Mouse (Mus musculus): Measurements from ENCODE around the gene Ifitm5. TPM values are rescaled to one million over a fixed set of nuclear protein-coding genes. Genes with fewer than 3 reads are reported as not detected.
"Not testable (repeated sequence)": the region's sequence is repeated elsewhere in the genome, so short reads cannot be mapped to it uniquely, and the experiment has no call there.

Gene Ifitm5
- 0.43 and 1.6 TPM in 2 replicates for polyA plus RNA-seq (2016; fragmentation: Nextera tagmentation; extraction: Ambion mirVana)

DNA sequence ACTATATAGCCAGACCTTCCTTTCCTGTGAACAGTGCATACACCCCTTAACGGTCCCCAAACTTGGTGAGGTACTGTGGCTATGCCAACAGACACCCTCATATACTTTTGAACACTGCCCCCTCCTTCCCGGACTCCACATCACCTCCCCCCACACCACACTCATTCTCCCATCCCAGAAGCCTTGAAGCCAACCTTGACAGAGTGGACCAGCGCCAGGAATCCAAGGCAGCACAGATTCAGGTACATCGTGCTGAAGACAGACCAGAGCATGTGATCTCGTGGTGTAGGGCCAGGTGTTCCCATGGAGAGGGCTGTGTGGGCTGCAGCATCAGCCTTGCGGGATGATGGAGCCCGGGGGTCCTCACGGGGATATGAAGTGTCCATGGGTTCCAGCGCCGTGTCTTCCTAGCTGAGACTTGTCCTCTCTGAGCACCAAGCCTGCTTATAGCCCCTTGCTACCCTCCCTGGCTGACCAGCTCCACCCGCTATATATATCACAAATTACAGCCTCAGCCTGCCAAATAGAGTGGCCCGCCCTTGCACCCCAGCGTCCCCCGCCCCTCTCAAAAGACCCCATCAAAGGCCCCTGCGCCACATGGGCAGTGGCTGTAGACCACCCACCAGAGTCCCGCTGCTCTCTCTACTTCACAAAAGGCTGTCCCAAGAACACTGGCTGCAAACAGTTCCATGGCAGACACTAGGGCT is at the start of gene Ifitm5:
TSS of gene Ifitm5 (minus strand) at position 468 of the 707 bp plus-strand sequence.
- no peaks in the 10 kb centered on the region; the same call in 1 of the 2 replicates for H3K36me3 ChIP-seq
- no peaks in the 10 kb centered on the region for H3K27me3 ChIP-seq
- WGBS, result 81% methylated on average over 16 of the region's 16 CpGs
- H3K9me3 ChIP-seq (replicated peaks), result no peaks in the 10 kb centered on the region
- no peak within 1 kb of the TSS for H3K27ac ChIP-seq
- no peak within 1 kb of the TSS for H3K9ac ChIP-seq
- no peak within 1 kb of the TSS for H3K4me2 ChIP-seq (replicated peaks)
- H3K4me1 ChIP-seq, result peaks cover 23% of the 10 kb centered on the region
- H3K4me3 ChIP-seq, result no peak within 1 kb of the TSS
- ATAC-seq (ENCODE audit: low FRiP score), result no peak

DNA sequence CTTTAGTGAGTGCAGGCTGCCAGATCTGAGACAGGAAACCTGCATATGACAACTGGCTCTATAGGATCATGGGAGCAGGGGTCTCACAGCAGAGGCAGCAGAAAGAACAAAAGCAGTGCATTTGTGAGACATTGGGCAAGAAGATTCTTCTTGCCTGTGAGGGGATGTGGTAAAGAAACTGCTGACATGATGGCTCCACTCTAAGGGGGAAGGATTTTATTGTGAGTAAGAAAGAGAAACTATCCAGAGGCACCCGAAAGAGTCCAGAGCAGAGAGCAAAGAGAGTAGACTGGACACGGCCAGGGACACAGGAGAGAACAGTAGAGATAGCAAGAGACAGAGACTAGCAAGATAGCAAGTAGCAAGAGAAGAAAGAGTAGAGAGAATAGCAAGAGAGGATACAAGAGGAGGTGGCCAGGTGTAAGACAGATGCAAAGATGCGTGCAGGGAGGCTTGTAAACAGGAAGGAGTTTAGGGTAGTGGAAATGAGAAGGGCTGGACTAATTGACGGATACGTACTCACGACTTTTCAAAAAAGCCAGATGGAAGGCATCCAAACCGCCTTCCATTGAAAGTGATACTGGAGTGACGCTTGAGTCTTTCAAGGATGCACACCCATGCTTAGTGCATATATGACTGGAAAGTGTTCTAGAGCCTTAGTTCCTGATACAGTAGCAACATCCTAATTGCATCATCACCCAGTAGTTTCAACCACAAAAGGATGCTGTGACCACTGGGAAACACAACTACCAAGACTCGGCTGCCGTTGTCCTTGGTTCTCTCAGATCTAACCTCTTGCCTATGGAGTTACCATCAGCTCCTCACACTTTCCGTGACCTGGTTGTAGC is 49.0 kb upstream of the Ifitm5 start:
- ATAC-seq (ENCODE audit: low FRiP score), result no peak
- Histone ChIP-seq H3K4me3 (no peak overlapping the region), H3K9me3 (replicated peaks) (no peaks in the 10 kb centered on the region), H3K4me2 (replicated peaks) (no peak overlapping the region), H3K4me1 (no peaks in the 10 kb centered on the region), H3K36me3 (no peaks in the 10 kb centered on the region), H3K27ac (no peak overlapping the region), H3K9ac (no peak overlapping the region), H3K27me3 (no peaks in the 10 kb centered on the region)
- WGBS, result 92% methylated on average over 11 of the region's 11 CpGs

- no peaks in the 10 kb centered on the region for H3K27me3 ChIP-seq
- no peak for ATAC-seq (ENCODE audit: low FRiP score)
- no peak overlapping the region for H3K4me3 ChIP-seq
- H3K9ac ChIP-seq, result no peak overlapping the region
- H3K4me1 ChIP-seq, result no peaks in the 10 kb centered on the region
- H3K9me3 ChIP-seq (replicated peaks), result no peaks in the 10 kb centered on the region
- H3K36me3 ChIP-seq, result no peaks in the 10 kb centered on the region
- 57% methylated on average over 1 of the region's 1 CpGs for whole genome bisulfite sequencing
- H3K27ac ChIP-seq, result no peak overlapping the region
- H3K4me2 ChIP-seq (replicated peaks), result no peak overlapping the region
Observed at GRCm38 (mm10) chr7:140997817-140998216, 47.7 kb upstream of the Ifitm5 start.

DNA sequence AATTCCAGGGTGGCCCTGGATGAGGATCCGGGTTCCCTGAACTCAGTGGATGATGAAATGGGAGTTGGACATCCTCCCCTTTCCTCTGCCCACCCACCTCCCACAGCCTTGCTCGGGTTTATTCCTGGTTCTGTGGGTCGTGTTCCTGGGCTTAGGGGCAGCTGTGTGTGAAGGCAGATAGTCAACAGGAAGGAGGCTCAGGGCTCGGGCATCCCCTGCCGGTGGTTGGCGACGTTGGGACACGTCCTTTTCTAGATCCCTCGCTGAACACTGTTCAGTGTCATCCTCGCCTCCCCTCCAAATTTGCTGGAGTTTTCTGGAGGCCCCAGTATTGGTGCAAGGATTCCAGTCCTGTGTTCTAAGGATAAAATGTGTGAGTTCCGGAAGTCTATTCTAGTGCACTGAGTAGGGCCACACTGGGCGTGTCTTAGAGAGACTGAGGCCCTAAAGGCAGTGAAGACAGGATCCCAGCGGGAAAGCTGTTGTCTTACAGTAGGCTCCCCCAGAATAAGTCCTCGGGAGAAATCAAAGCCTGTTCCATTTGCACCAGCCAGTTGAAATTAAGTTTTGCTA is 41.1 kb upstream of the Ifitm5 start:
- no peak overlapping the region for H3K4me2 ChIP-seq (replicated peaks)
- no peak for ATAC-seq (ENCODE audit: low FRiP score)
- H3K4me1 ChIP-seq, result no peaks in the 10 kb centered on the region
- 84% methylated on average over 14 of the region's 14 CpGs for WGBS
- no peaks in the 10 kb centered on the region for H3K36me3 ChIP-seq
- H3K9me3 ChIP-seq (replicated peaks), result no peaks in the 10 kb centered on the region
- no peak overlapping the region for H3K4me3 ChIP-seq
- H3K27ac ChIP-seq, result no peak overlapping the region
- no peaks in the 10 kb centered on the region for H3K27me3 ChIP-seq
- H3K9ac ChIP-seq, result no peak overlapping the region

DNA sequence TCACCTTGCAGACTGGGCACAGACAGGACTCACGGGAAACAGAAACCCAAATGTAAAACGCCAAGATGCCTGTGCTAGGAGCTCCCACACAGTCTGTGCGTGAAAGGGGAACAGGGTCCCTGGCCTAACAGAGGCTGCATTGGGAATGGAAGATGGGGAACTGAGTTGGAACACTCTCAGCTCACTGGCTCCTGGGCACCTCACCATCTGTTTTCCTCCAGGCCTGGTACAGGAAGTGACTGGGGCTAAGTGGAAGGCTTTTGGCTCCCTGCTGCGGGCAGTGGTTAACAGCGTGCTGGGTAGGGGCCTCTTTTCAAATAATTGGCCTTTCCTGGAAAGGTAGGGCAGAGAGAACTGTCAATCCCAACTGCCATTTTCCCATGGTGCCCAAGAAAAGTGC is 40.5 kb upstream of the Ifitm5 start:
- H3K36me3 ChIP-seq, result no peaks in the 10 kb centered on the region
- no peak overlapping the region for H3K9ac ChIP-seq
- H3K27me3 ChIP-seq, result no peaks in the 10 kb centered on the region
- H3K9me3 ChIP-seq (replicated peaks), result no peaks in the 10 kb centered on the region
- H3K4me1 ChIP-seq, result no peaks in the 10 kb centered on the region
- no peak for ATAC-seq (ENCODE audit: low FRiP score)
- no peak overlapping the region for H3K27ac ChIP-seq
- H3K4me2 ChIP-seq (replicated peaks), result no peak overlapping the region
- 72% methylated on average over 5 of the region's 5 CpGs for WGBS
- no peak overlapping the region for H3K4me3 ChIP-seq

DNA sequence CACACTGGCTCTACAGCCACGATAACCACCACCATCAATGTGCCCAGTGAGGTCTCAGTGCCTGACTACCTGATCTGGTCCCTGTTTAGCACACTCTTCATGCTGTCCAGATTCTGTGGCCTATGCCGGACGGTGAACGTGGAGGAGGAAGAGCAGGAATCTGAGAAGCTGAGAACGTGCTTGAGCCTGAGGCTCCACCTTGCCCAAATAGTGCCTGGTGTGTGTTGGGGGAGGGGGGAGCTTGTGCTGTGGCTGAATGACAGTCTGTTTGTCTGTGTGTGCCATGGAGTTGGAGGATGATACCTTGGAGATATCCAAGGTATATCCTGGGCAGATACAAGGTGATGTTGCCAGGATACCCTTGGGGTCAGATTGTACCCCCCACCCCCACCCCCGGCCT is 40.1 kb upstream of the Ifitm5 start:
- WGBS, result 73% methylated on average over 6 of the region's 6 CpGs
- H3K9me3 ChIP-seq (replicated peaks), result no peaks in the 10 kb centered on the region
- no peak overlapping the region for H3K4me2 ChIP-seq (replicated peaks)

DNA sequence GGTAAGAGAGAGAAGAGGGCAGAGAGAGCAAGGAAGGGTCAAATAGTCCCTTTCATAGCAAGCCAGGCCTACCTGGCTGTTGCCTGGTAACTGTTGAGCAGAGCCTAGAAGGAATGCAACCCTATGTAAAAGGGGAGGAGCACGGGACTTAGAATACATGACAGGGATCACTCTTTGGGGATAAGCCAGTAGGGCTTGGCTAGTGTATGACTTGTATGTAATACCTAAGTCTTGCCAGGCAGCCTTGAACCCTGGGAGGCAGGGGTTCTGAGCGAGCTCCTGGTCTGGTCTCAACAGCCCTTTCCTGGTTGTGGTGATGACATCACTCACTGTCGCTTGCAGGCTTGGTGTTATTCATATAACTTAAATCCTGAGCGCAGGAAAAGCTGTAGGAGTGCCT is 38.9 kb upstream of the Ifitm5 start:
- Histone ChIP-seq H3K4me3 (no peak overlapping the region), H3K27me3 (no peaks in the 10 kb centered on the region)
- 71% methylated on average over 4 of the region's 4 CpGs for WGBS

More for the DNA sequence above, 40.1 kb upstream of the Ifitm5 start:
- Histone ChIP-seq H3K4me3 (no peak overlapping the region), H3K27ac (no peak overlapping the region), H3K4me1 (no peaks in the 10 kb centered on the region), H3K36me3 (no peaks in the 10 kb centered on the region), H3K27me3 (no peaks in the 10 kb centered on the region), H3K9ac (no peak overlapping the region)
- no peak for ATAC-seq (ENCODE audit: low FRiP score)

GRCm38 (mm10) chr7:140987182-140988138 is 37.4 kb upstream of the Ifitm5 start:
- WGBS, result 87% methylated on average over 17 of the region's 17 CpGs
- Histone ChIP-seq H3K9me3 (replicated peaks) (no peaks in the 10 kb centered on the region), H3K4me3 (no peak overlapping the region), H3K27ac (no peak overlapping the region), H3K9ac (no peak overlapping the region), H3K36me3 (no peaks in the 10 kb centered on the region), H3K4me2 (replicated peaks) (no peak overlapping the region), H3K27me3 (no peaks in the 10 kb centered on the region), H3K4me1 (no peaks in the 10 kb centered on the region)
- ATAC-seq (ENCODE audit: low FRiP score), result no peak

More for the DNA sequence above, 38.9 kb upstream of the Ifitm5 start:
- Histone ChIP-seq H3K4me2 (replicated peaks) (no peak overlapping the region), H3K9me3 (replicated peaks) (no peaks in the 10 kb centered on the region), H3K4me1 (no peaks in the 10 kb centered on the region), H3K27ac (no peak overlapping the region), H3K9ac (no peak overlapping the region), H3K36me3 (no peaks in the 10 kb centered on the region)
- ATAC-seq (ENCODE audit: low FRiP score), result no peak

GRCm38 (mm10) chr7:140982971-140983370 is 32.9 kb upstream of the Ifitm5 start:
- ATAC-seq (ENCODE audit: low FRiP score), result no peak
- Histone ChIP-seq H3K27me3 (no peaks in the 10 kb centered on the region), H3K9ac (no peak overlapping the region), H3K9me3 (replicated peaks) (no peaks in the 10 kb centered on the region), H3K4me1 (no peaks in the 10 kb centered on the region), H3K27ac (no peak overlapping the region), H3K4me2 (replicated peaks) (no peak overlapping the region), H3K4me3 (no peak overlapping the region), H3K36me3 (no peaks in the 10 kb centered on the region)
- WGBS, result 90% methylated on average over 7 of the region's 7 CpGs

DNA sequence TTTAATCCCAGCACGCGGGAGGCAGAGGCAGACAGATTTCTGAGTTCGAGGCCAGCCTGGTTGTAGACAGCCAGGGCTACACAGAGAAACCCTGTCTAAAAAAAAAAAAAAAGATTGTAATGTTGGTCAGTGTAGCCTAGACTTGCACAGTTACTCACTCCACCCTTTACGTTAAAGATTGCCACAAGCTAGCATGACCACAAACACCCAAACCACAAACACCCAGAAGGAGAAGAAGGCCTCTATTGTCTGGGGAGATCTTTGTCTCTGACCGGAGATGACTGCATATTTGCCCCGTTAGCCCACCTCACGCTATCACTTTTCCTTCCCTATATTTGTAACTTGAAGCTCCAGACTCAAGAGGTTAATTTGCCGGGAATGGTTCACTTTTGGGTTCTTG is 31.6 kb upstream of the Ifitm5 start:
- Histone ChIP-seq H3K4me1 (no peaks in the 10 kb centered on the region), H3K9me3 (replicated peaks) (no peaks in the 10 kb centered on the region), H3K9ac (no peak overlapping the region), H3K4me2 (replicated peaks) (no peak overlapping the region), H3K27ac (no peak overlapping the region), H3K27me3 (no peaks in the 10 kb centered on the region), H3K4me3 (no peak overlapping the region), H3K36me3 (no peaks in the 10 kb centered on the region)
- WGBS, result 88% methylated on average over 8 of the region's 8 CpGs
- no peak for ATAC-seq (ENCODE audit: low FRiP score)

DNA sequence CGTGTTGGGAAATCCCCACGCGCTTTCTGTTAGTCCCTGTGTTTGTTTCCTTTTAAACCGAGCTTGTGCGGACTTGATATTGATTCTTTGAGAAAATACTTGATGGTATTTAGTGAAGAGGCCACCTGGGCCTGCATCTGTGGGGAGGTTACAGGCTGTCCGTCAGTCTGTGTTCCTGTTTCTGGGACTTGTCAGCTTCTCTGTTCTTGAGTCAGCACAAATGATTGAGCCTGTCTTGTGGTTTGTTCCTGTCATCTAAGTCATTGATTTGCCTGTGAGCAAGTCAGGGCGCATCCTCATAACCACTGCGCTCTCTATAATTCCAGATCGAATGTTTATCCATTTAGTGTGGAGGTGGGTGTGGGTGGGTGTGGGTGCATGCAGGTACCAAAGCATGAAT is 26.6 kb upstream of the Ifitm5 start:
- not testable (repeated sequence) for H3K27ac ChIP-seq; H3K4me1 ChIP-seq; ATAC-seq (ENCODE audit: low FRiP score); H3K27me3 ChIP-seq; H3K36me3 ChIP-seq; H3K4me3 ChIP-seq; H3K9me3 ChIP-seq (replicated peaks); H3K9ac ChIP-seq; H3K4me2 ChIP-seq (replicated peaks)
- 94% methylated on average over 9 of the region's 9 CpGs for WGBS

GRCm38 (mm10) chr7:140975465-140975864 is 25.4 kb upstream of the Ifitm5 start:
- no peak overlapping the region for H3K4me3 ChIP-seq
- no peak for ATAC-seq (ENCODE audit: low FRiP score)
- WGBS, result 21% methylated on average over 3 of the region's 3 CpGs
- no peaks in the 10 kb centered on the region for H3K9me3 ChIP-seq (replicated peaks)
- no peak overlapping the region for H3K27ac ChIP-seq
- H3K4me1 ChIP-seq, result no peaks in the 10 kb centered on the region
- no peaks in the 10 kb centered on the region for H3K36me3 ChIP-seq
- no peak overlapping the region for H3K4me2 ChIP-seq (replicated peaks)
- H3K27me3 ChIP-seq, result peaks cover 4% of the 10 kb centered on the region
- no peak overlapping the region for H3K9ac ChIP-seq

Data from hindbrain, embryonic 12.5 days (tissue).